Mouse (Mus musculus) ES-Bruce4 (cell line): Measurements from ENCODE around the gene Dnah6. TPM values are rescaled to one million over a fixed set of nuclear protein-coding genes. Genes with fewer than 3 reads are reported as not detected.

Experiments
- H3K27ac ChIP-seq: 2 replicates; pipeline ENCODE4 v1.5.1; 2012; ENCODE audit warnings: low read length, inconsistent platforms; ENCODE audit not compliant: insufficient read depth
- H3K27me3 ChIP-seq: 2 replicates; pipeline ENCODE4 v1.6.1; 2012; ENCODE audit warnings: mild to moderate bottlenecking, low read length, inconsistent platforms; ENCODE audit not compliant: control insufficient read depth, poor library complexity, insufficient read depth, severe bottlenecking
- H3K36me3 ChIP-seq: 2 replicates; pipeline ENCODE4 v1.6.1; 2012; ENCODE audit warnings: inconsistent platforms, mild to moderate bottlenecking, low read length, moderate library complexity; ENCODE audit not compliant: control insufficient read depth, poor library complexity, insufficient read depth, severe bottlenecking
- H3K4me1 ChIP-seq: one replicate; pipeline ENCODE4 v1.8.1; 2011; ENCODE audit warnings: low read length; ENCODE audit not compliant: control insufficient read depth, insufficient read depth
- H3K4me3 ChIP-seq: 2 replicates; pipeline ENCODE4 v1.5.1; 2011; ENCODE audit warnings: low read depth, mild to moderate bottlenecking, low read length
- H3K9ac ChIP-seq: 2 replicates; pipeline ENCODE4 v1.6.1; 2012; ENCODE audit warnings: low read depth, mild to moderate bottlenecking, inconsistent platforms; ENCODE audit not compliant: poor library complexity, severe bottlenecking
- H3K9me3 ChIP-seq: replicated peaks from 2 replicates; pipeline ENCODE4 v1.6.1; 2012; ENCODE audit warnings: mild to moderate bottlenecking, low read length, inconsistent platforms; ENCODE audit not compliant: control insufficient read depth, poor library complexity, insufficient read depth, severe bottlenecking
- CTCF ChIP-seq: IDR thresholded peaks from one replicate; pipeline ENCODE4 v1.8.1; 2011; ENCODE audit warnings: low read depth, low read length
- EP300 ChIP-seq: IDR thresholded peaks from 2 replicates; pipeline ENCODE4 v1.6.1; 2011; ENCODE audit warnings: low read depth, low read length; ENCODE audit not compliant: insufficient read depth
- POLR2A ChIP-seq: IDR thresholded peaks from one replicate; pipeline ENCODE4 v1.8.1; 2011; ENCODE audit warnings: low read length; ENCODE audit not compliant: insufficient read depth
- polyA plus RNA-seq: library from polyadenylated mRNA; stranded (reverse); fragments of >200 nt; gene quantifications from 2 replicates; pipeline ENCODE4 v1.2.4, GENCODE M21; 2011; ENCODE audit warnings: low read depth; ENCODE audit not compliant: missing spikeins, insufficient read depth, insufficient read length

Dnah6 gene
- polyA plus RNA-seq, 1 experiment = not detected

- no peak overlapping the region for H3K9ac ChIP-seq
- TF ChIP-seq POLR2A (no peak), EP300 (no peak), CTCF (no peak)
- H3K27ac ChIP-seq = no peak overlapping the region
- no peaks in the 10 kb centered on the region for H3K27me3 ChIP-seq
- peaks cover 1% of the 10 kb centered on the region for H3K4me1 ChIP-seq
- H3K36me3 ChIP-seq = no peaks in the 10 kb centered on the region
- peaks cover 3% of the 10 kb centered on the region; the same call in 1 of the 2 replicates for H3K9me3 ChIP-seq
- H3K4me3 ChIP-seq = no peak overlapping the region
These were observed 17.7 kb downstream of the Dnah6 start for GRCm38 (mm10) chr6:73203724-73204123.

- TF ChIP-seq EP300 (no peak), POLR2A (no peak), CTCF (no peak)
- no peaks in the 10 kb centered on the region for H3K4me1 ChIP-seq
- no peak overlapping the region for H3K9ac ChIP-seq
- no peak overlapping the region for H3K4me3 ChIP-seq
- H3K27me3 ChIP-seq = no peaks in the 10 kb centered on the region
- peaks cover 5% of the 10 kb centered on the region; the same call in 1 of the 2 replicates for H3K9me3 ChIP-seq
- H3K36me3 ChIP-seq = no peaks in the 10 kb centered on the region
- H3K27ac ChIP-seq = no peak overlapping the region
These were observed 26.2 kb downstream of the Dnah6 start for GRCm38 (mm10) chr6:73195291-73195690.

GRCm38 (mm10) chr6:73190756-73191155 is 30.7 kb downstream of the Dnah6 start:
- H3K27ac ChIP-seq = no peak overlapping the region
- H3K4me1 ChIP-seq = no peaks in the 10 kb centered on the region
- H3K36me3 ChIP-seq = no peaks in the 10 kb centered on the region
- no peak overlapping the region for H3K9ac ChIP-seq
- no peaks in the 10 kb centered on the region for H3K27me3 ChIP-seq
- H3K4me3 ChIP-seq = no peak overlapping the region
- peaks cover 5% of the 10 kb centered on the region; the same call in 1 of the 2 replicates for H3K9me3 ChIP-seq
- TF ChIP-seq CTCF (no peak), POLR2A (no peak), EP300 (no peak)

- Histone ChIP-seq H3K36me3 (no peaks in the 10 kb centered on the region), H3K27me3 (no peaks in the 10 kb centered on the region)
- no peak for TF ChIP-seq EP300
- TF ChIP-seq POLR2A = no peak
- TF ChIP-seq CTCF = no peak
These were observed 37.2 kb downstream of the Dnah6 start for GRCm38 (mm10) chr6:73184276-73184675.

GRCm38 (mm10) chr6:73182987-73183386 is 38.5 kb downstream of the Dnah6 start:
- Histone ChIP-seq H3K4me3 (no peak overlapping the region), H3K27me3 (no peaks in the 10 kb centered on the region), H3K9ac (no peak overlapping the region), H3K36me3 (no peaks in the 10 kb centered on the region), H3K9me3 (no peaks in the 10 kb centered on the region), H3K27ac (no peak overlapping the region), H3K4me1 (no peaks in the 10 kb centered on the region)
- TF ChIP-seq POLR2A (no peak), EP300 (no peak), CTCF (no peak)

More at GRCm38 (mm10) chr6:73184276-73184675, 37.2 kb downstream of the Dnah6 start:
- Histone ChIP-seq H3K4me3 (no peak overlapping the region), H3K9ac (no peak overlapping the region), H3K9me3 (no peaks in the 10 kb centered on the region), H3K27ac (no peak overlapping the region), H3K4me1 (no peaks in the 10 kb centered on the region)

GRCm38 (mm10) chr6:73182410-73182809 is 39.0 kb downstream of the Dnah6 start:
- H3K27ac ChIP-seq = no peak overlapping the region
- H3K4me3 ChIP-seq = no peak overlapping the region
- no peaks in the 10 kb centered on the region for H3K9me3 ChIP-seq
- H3K27me3 ChIP-seq = no peaks in the 10 kb centered on the region
- no peak overlapping the region for H3K9ac ChIP-seq
- TF ChIP-seq CTCF (no peak), POLR2A (no peak), EP300 (no peak)
- H3K4me1 ChIP-seq = no peaks in the 10 kb centered on the region
- no peaks in the 10 kb centered on the region for H3K36me3 ChIP-seq
